Mouse (Mus musculus): ENCODE data around the gene Mettl7a3. TPM values are rescaled to one million over a fixed set of nuclear protein-coding genes. Genes with fewer than 3 reads are reported as not detected.
"Not testable (repeated sequence)": the region's sequence is repeated elsewhere in the genome, so short reads cannot be mapped to it uniquely, and the experiment has no call there.

Gene Mettl7a3
- polyA plus RNA-seq, 1 experiment = 0.15 TPM

DNA sequence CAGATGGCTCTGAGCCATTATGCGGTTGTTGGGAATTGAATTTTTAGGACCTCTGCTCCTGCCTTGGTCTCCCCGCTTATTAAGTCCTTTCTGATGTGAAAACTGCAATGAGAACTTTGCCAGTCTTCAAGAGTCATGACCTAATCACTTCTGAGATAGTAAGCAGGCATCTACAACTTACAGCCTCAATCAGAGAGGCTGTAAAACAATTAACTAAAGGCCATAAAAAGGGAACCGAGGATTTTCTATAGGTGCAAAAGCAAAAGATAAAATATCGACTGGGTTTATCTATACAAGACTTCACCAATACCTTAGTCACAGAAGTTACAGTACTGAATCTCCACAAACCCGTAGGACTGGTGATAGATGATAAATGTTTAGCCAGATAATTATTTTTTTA lies 21.1 kb downstream of the Mettl7a3 start:
- Histone ChIP-seq H3K27ac (ENCODE audit: insufficient read depth, low read length) (no peak overlapping the region), H3K27me3 (ENCODE audit: control insufficient read depth, insufficient read depth, low read length) (no peaks in the 10 kb centered on the region), H3K4me3 (replicated peaks; ENCODE audit: insufficient read depth, low read depth, low read length) (no peak overlapping the region), H3K4me1 (ENCODE audit: control insufficient read depth, insufficient read depth, low read length) (no peaks in the 10 kb centered on the region)
- no peak for TF ChIP-seq CTCF (IDR thresholded peaks at IDR 0.05; ENCODE audit: borderline replicate concordance, insufficient read depth, low read depth, low read length)
- no peak for TF ChIP-seq POLR2A (IDR thresholded peaks at IDR 0.05; ENCODE audit: borderline replicate concordance, insufficient read depth, low read length)
- DNase-seq = no peak
- 89% methylated on average over 5 of the region's 5 CpGs for WGBS

DNA sequence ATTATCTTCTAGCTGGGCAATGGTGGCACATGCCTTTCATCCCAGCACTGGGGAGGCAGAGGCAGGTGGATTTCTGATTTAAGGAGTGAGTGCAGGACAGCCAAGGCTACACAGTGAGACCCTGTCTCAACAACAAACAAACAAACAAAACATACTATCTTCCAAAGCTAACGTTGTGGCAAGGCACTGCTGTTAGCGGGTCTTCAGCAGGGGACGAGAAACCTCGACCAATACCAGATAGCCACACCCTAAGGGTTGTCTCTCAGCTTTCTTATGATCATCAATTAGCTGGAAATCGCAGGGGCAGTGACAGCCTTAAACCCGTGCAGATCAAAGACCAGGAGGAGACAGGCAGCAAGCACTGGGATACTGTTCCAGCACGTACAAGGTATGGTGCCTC lies 29.5 kb downstream of the Mettl7a3 start, which contains the start of gene Higd1c:
Higd1c (plus strand) TSS at position 301 of the 400 bp plus-strand sequence.
- Histone ChIP-seq H3K4me1 (ENCODE audit: control insufficient read depth, insufficient read depth, low read length) (no peaks in the 10 kb centered on the region), H3K27me3 (ENCODE audit: control insufficient read depth, insufficient read depth, low read length) (no peaks in the 10 kb centered on the region), H3K4me3 (replicated peaks; ENCODE audit: insufficient read depth, low read depth, low read length) (no peak within 1 kb of the TSS), H3K27ac (ENCODE audit: insufficient read depth, low read length) (no peak within 1 kb of the TSS)
- TF ChIP-seq CTCF (IDR thresholded peaks at IDR 0.05; ENCODE audit: borderline replicate concordance, insufficient read depth, low read depth, low read length) (no peak), POLR2A (IDR thresholded peaks at IDR 0.05; ENCODE audit: borderline replicate concordance, insufficient read depth, low read length) (no peak)
- DNase-seq = no peak
- 83% methylated on average over 7 of the region's 7 CpGs for WGBS

DNA sequence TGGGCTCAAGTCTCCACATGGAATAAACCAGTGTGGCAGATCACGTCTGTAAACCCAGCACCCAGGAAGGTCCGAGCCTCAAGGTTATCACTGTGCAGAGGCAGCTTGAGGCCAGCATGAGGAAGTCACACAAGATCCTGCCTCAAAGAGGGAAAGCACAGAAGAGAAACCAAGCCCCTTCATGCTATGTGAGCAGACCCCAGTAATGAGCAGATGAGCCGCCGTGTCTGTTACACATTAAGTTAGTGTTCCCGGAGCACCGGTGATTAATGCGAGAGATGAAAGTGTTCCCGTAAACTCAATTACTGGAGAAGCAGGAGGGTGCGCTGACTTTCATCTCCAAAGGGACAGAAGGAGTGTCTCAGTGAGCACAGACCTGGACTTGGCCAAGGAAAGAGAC lies 31.2 kb downstream of the Mettl7a3 start:
- not testable (repeated sequence) for H3K4me1 ChIP-seq (ENCODE audit: control insufficient read depth, insufficient read depth, low read length); DNase-seq; H3K27me3 ChIP-seq (ENCODE audit: control insufficient read depth, insufficient read depth, low read length); H3K27ac ChIP-seq (ENCODE audit: insufficient read depth, low read length); H3K4me3 ChIP-seq (replicated peaks; ENCODE audit: insufficient read depth, low read depth, low read length)
- 69% methylated on average over 9 of the region's 9 CpGs for WGBS

GRCm38 (mm10) chr15:100367119-100367518 lies 32.4 kb downstream of the Mettl7a3 start:
- no peak overlapping the region for H3K27ac ChIP-seq (ENCODE audit: insufficient read depth, low read length)
- WGBS = 81% methylated on average over 7 of the region's 7 CpGs
- no peak for DNase-seq
- TF ChIP-seq CTCF (IDR thresholded peaks at IDR 0.05; ENCODE audit: borderline replicate concordance, insufficient read depth, low read depth, low read length) (no peak), POLR2A (IDR thresholded peaks at IDR 0.05; ENCODE audit: borderline replicate concordance, insufficient read depth, low read length) (no peak)
- no peaks in the 10 kb centered on the region for H3K4me1 ChIP-seq (ENCODE audit: control insufficient read depth, insufficient read depth, low read length)
- no peaks in the 10 kb centered on the region for H3K27me3 ChIP-seq (ENCODE audit: control insufficient read depth, insufficient read depth, low read length)
- H3K4me3 ChIP-seq (replicated peaks; ENCODE audit: insufficient read depth, low read depth, low read length) = no peak overlapping the region

GRCm38 (mm10) chr15:100375066-100375465 lies 40.3 kb downstream of the Mettl7a3 start:
- 40% methylated on average over 5 of the region's 5 CpGs for whole genome bisulfite sequencing
- TF ChIP-seq CTCF (IDR thresholded peaks at IDR 0.05; ENCODE audit: borderline replicate concordance, insufficient read depth, low read depth, low read length) (peak; percentile 41), POLR2A (IDR thresholded peaks at IDR 0.05; ENCODE audit: borderline replicate concordance, insufficient read depth, low read length) (no peak)
- no peak overlapping the region for H3K4me3 ChIP-seq (replicated peaks; ENCODE audit: insufficient read depth, low read depth, low read length)
- no peak overlapping the region for H3K27ac ChIP-seq (ENCODE audit: insufficient read depth, low read length)
- H3K27me3 ChIP-seq (ENCODE audit: control insufficient read depth, insufficient read depth, low read length) = no peaks in the 10 kb centered on the region
- DNase-seq = peak; percentile 54 to 59
- H3K4me1 ChIP-seq (ENCODE audit: control insufficient read depth, insufficient read depth, low read length) = no peaks in the 10 kb centered on the region; the same call in 1 of the 2 replicates

DNA sequence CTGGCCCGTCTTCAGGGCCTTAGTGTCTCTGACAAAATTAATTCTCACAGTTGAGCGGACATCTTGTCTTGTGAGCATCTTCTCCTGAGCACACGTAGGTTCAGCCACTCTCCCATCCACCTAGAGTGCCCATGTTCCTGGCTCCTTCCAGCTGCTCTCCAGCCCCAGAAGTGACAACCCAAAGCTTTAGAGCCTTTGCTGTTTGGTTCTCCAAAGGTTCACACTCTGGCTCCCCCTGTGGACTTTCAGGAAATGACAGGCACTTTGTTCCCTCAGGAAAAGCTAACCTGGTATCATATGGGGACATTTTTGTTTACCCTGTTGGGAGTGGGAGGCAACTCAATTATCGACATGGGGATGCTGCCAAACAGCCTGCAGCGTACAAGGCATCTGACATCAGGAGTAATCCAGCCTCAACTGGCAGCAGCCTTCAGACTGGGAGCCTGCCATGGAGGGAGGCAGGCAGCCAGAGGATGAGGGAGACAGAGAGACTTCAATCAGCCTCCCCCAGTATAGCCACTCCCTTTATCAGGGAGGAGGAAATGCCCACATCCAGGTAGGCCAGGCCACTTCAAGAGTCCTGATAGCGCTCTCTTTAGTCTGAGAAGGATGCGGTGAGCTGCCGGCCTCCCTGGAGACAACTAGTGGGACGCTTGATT lies 43.2 kb downstream of the Mettl7a3 start:
- H3K4me1 ChIP-seq (ENCODE audit: control insufficient read depth, insufficient read depth, low read length); H3K27ac ChIP-seq (ENCODE audit: insufficient read depth, low read length); H3K4me3 ChIP-seq (replicated peaks; ENCODE audit: insufficient read depth, low read depth, low read length); H3K27me3 ChIP-seq (ENCODE audit: control insufficient read depth, insufficient read depth, low read length); DNase-seq: not testable (repeated sequence)
- 25% methylated on average over 4 of the region's 9 CpGs for WGBS

GRCm38 (mm10) chr15:100379658-100380057 lies 44.9 kb downstream of the Mettl7a3 start:
- TF ChIP-seq POLR2A (IDR thresholded peaks at IDR 0.05; ENCODE audit: borderline replicate concordance, insufficient read depth, low read length) (no peak), CTCF (IDR thresholded peaks at IDR 0.05; ENCODE audit: borderline replicate concordance, insufficient read depth, low read depth, low read length) (no peak)
- DNase-seq = no peak
- no peak overlapping the region for H3K27ac ChIP-seq (ENCODE audit: insufficient read depth, low read length)
- no peaks in the 10 kb centered on the region for H3K27me3 ChIP-seq (ENCODE audit: control insufficient read depth, insufficient read depth, low read length)
- no peak overlapping the region for H3K4me3 ChIP-seq (replicated peaks; ENCODE audit: insufficient read depth, low read depth, low read length)
- no peaks in the 10 kb centered on the region; the same call in 1 of the 2 replicates for H3K4me1 ChIP-seq (ENCODE audit: control insufficient read depth, insufficient read depth, low read length)
- 88% methylated on average over 8 of the region's 8 CpGs for WGBS

GRCm38 (mm10) chr15:100380104-100380503 lies 45.4 kb downstream of the Mettl7a3 start:
- DNase-seq = no peak
- H3K4me3 ChIP-seq (replicated peaks; ENCODE audit: insufficient read depth, low read depth, low read length) = no peak overlapping the region
- no peaks in the 10 kb centered on the region; the same call in 1 of the 2 replicates for H3K4me1 ChIP-seq (ENCODE audit: control insufficient read depth, insufficient read depth, low read length)
- H3K27ac ChIP-seq (ENCODE audit: insufficient read depth, low read length) = no peak overlapping the region
- H3K27me3 ChIP-seq (ENCODE audit: control insufficient read depth, insufficient read depth, low read length) = no peaks in the 10 kb centered on the region
- TF ChIP-seq POLR2A (IDR thresholded peaks at IDR 0.05; ENCODE audit: borderline replicate concordance, insufficient read depth, low read length) = no peak
- no peak for TF ChIP-seq CTCF (IDR thresholded peaks at IDR 0.05; ENCODE audit: borderline replicate concordance, insufficient read depth, low read depth, low read length)
- 44% methylated on average over 2 of the region's 2 CpGs for WGBS
